Mouse (Mus musculus): ENCODE measurements around the gene Nampt. TPM values are rescaled to one million over a fixed set of nuclear protein-coding genes. Genes with fewer than 3 reads are reported as not detected.

Gene Nampt
- polyA plus RNA-seq, 1 experiment: 30.2 TPM

DNA sequence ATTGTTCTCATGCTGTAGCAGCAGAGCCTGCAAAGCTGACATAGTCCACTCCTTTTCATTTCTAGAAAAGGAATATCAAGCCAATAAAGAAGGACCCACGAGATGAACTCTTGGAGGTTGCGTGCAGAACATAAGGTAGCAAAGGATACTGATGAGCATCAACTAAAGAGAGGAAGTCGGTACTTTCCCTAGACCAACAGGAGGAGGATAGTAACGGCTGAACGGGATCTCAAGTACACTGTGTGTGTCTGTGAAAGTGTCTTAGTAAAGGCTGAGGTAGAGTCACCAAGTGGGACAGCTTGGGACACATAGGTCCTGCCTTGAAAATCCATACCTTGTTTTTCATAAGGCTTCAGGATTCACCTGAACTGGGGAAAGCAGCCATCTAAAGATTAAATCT is 34.4 kb downstream of the Nampt start:
- peaks cover 10% of the 10 kb centered on the region for H3K4me1 ChIP-seq (ENCODE audit: control insufficient read depth, insufficient read depth, low read length)
- no peaks in the 10 kb centered on the region for H3K27me3 ChIP-seq (ENCODE audit: control insufficient read depth, insufficient read depth, low read length)
- 90% methylated on average over 5 of the region's 5 CpGs for WGBS
- TF ChIP-seq CTCF (IDR thresholded peaks at IDR 0.05; ENCODE audit: borderline replicate concordance, insufficient read depth, low read depth, low read length) (no peak), POLR2A (IDR thresholded peaks at IDR 0.05; ENCODE audit: borderline replicate concordance, insufficient read depth, low read length) (no peak)
- H3K27ac ChIP-seq (ENCODE audit: insufficient read depth, low read length): no peak overlapping the region
- H3K4me3 ChIP-seq (replicated peaks; ENCODE audit: insufficient read depth, low read depth, low read length): no peak overlapping the region
- no peak for DNase-seq

DNA sequence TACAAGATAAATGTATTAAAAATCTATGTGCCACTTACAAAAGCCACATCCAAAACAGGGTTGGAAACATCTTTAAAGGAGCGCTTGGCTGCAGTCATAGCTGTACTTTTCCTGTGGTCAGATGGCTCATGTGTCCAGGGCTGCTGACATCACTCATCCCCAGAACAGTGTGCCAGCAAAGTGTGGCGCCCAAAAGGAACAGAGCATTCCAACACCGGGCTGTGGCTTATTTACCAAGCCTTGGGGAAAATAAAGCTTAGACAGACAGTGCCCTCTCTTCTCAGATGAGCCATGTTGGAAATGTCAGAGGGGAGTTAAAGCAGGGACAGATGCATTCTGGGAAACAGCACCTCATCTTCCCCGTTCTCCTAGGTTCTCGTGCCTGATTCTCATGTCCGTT is 35.5 kb downstream of the Nampt start:
- 44% methylated on average over 6 of the region's 6 CpGs for WGBS
- H3K27ac ChIP-seq (ENCODE audit: insufficient read depth, low read length): 0 out of 2 replicates have a peak overlapping the region, but pooled peaks have one; percentile 12

DNA sequence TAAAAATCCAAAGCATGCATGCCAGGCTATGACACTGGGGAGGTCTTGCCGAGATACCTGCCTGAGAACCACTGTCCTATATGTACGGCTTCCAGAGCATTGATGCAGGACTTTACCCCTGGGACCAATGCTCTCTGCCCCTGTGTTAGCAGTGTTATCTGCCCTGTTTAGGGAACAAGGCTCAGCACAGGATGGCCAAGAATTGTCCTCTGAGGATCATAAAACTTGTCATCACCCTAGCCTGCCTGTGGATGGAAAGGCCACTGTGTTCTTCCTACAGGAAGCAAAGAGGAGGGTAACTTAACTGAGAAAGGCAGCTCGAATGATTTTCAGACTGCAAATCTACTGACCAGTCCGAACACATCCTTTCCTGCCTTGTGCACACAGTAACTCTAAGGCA is 36.1 kb downstream of the Nampt start:
- TF ChIP-seq CTCF (IDR thresholded peaks at IDR 0.05; ENCODE audit: borderline replicate concordance, insufficient read depth, low read depth, low read length): no peak
- TF ChIP-seq POLR2A (IDR thresholded peaks at IDR 0.05; ENCODE audit: borderline replicate concordance, insufficient read depth, low read length): no peak
- peaks cover 10% of the 10 kb centered on the region for H3K4me1 ChIP-seq (ENCODE audit: control insufficient read depth, insufficient read depth, low read length)
- H3K4me3 ChIP-seq (replicated peaks; ENCODE audit: insufficient read depth, low read depth, low read length): no peak overlapping the region
- H3K27me3 ChIP-seq (ENCODE audit: control insufficient read depth, insufficient read depth, low read length): no peaks in the 10 kb centered on the region
- H3K27ac ChIP-seq (ENCODE audit: insufficient read depth, low read length): no peak overlapping the region
- WGBS: 95% methylated on average over 4 of the region's 4 CpGs
- no peak for DNase-seq

More for the DNA sequence above, 35.5 kb downstream of the Nampt start:
- Histone ChIP-seq H3K27me3 (ENCODE audit: control insufficient read depth, insufficient read depth, low read length) (no peaks in the 10 kb centered on the region), H3K4me3 (replicated peaks; ENCODE audit: insufficient read depth, low read depth, low read length) (no peak overlapping the region), H3K4me1 (ENCODE audit: control insufficient read depth, insufficient read depth, low read length) (peaks cover 10% of the 10 kb centered on the region)
- DNase-seq: peak; percentile 63 to 76
- no peak for TF ChIP-seq POLR2A (IDR thresholded peaks at IDR 0.05; ENCODE audit: borderline replicate concordance, insufficient read depth, low read length)
- TF ChIP-seq CTCF (IDR thresholded peaks at IDR 0.05; ENCODE audit: borderline replicate concordance, insufficient read depth, low read depth, low read length): no peak

DNA sequence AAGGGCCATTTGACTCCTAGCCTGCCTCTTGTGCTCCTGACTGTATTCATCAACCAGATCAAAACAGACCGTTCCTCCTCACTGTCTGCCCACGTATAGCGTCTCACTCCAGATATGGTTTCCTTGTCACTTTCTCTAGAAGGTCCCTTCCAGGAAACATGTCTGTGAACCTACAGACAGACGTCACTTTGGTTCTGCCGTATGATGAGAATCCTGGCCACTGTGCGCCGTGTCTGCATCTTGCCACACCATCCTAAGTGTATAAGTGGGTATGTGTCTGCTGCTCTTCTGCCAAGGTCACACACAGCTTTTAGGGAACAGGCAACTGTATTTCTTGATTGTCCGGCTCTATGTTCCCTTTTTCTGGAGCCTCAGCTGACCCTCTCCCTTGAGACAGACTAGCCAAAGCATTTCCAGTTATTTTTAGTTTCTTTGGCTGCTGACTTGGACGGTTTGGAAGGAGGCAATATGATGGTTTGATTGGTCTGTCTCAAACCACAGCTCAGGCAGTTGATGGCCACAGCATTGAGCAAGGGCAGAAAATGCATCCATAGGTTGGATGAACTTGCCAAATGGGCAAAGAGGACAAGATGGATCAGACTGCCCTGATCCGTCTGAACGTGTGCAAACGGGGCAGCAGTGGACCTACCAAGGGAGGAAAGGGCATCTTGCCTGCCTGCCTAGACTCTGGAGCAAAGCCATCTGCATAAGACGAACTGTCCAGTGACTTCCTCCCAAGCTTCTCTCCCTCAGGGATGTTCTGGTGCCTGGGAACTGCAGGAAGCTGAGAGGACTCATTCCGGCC is 37.6 kb downstream of the Nampt start:
- Histone ChIP-seq H3K4me3 (replicated peaks; ENCODE audit: insufficient read depth, low read depth, low read length) (no peak overlapping the region), H3K27ac (ENCODE audit: insufficient read depth, low read length) (no peak overlapping the region), H3K4me1 (ENCODE audit: control insufficient read depth, insufficient read depth, low read length) (peaks cover 10% of the 10 kb centered on the region), H3K27me3 (ENCODE audit: control insufficient read depth, insufficient read depth, low read length) (no peaks in the 10 kb centered on the region)
- 61% methylated on average over 14 of the region's 14 CpGs for WGBS
- TF ChIP-seq POLR2A (IDR thresholded peaks at IDR 0.05; ENCODE audit: borderline replicate concordance, insufficient read depth, low read length) (no peak), CTCF (IDR thresholded peaks at IDR 0.05; ENCODE audit: borderline replicate concordance, insufficient read depth, low read depth, low read length) (no peak)
- DNase-seq: no peak

DNA sequence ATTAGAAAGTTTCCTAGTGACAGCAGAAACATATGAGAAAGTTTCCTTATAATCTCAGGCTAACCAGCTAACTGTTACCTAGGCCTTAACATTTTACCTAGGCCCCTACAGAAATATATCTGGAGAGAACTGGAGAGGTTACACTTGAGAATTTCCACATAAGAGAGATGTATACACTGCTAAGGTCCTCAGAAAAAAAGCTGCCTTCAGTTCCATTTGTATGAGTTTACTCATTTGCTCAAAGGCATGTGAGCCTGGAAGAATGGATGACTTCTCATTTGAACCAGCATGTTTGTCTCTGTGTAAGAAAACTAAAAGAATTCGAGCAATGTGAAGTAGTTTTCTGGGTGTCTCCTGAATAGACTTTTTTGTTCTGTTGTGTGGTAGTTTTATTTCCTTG is 39.1 kb downstream of the Nampt start:
- Histone ChIP-seq H3K27me3 (ENCODE audit: control insufficient read depth, insufficient read depth, low read length) (no peaks in the 10 kb centered on the region), H3K27ac (ENCODE audit: insufficient read depth, low read length) (no peak overlapping the region), H3K4me3 (replicated peaks; ENCODE audit: insufficient read depth, low read depth, low read length) (no peak overlapping the region), H3K4me1 (ENCODE audit: control insufficient read depth, insufficient read depth, low read length) (peaks cover 8% of the 10 kb centered on the region)
- DNase-seq: no peak
- 92% methylated on average over 1 of the region's 1 CpGs for WGBS
- TF ChIP-seq POLR2A (IDR thresholded peaks at IDR 0.05; ENCODE audit: borderline replicate concordance, insufficient read depth, low read length) (no peak), CTCF (IDR thresholded peaks at IDR 0.05; ENCODE audit: borderline replicate concordance, insufficient read depth, low read depth, low read length) (no peak)

DNA sequence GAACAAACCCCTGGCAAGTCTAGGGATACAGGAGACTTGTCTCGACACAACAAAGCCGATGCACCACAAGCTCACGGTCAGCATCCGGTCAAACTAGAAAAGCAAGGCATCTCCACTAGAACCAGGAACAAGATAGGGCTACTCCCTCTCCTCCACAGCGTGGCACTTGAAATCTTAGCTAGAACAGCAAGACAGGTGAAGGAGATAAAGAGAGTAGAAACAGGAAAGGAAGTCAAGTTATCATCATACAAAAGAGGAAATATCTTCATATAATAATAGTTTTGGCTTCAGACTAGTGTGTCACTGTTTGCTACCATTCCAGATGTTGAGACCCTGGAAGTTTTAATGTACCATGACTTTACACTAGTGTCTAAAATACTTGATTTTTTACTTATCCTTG is 41.5 kb downstream of the Nampt start:
- Histone ChIP-seq H3K4me3 (replicated peaks; ENCODE audit: insufficient read depth, low read depth, low read length) (no peak overlapping the region), H3K4me1 (ENCODE audit: control insufficient read depth, insufficient read depth, low read length) (no peaks in the 10 kb centered on the region; the same call in 1 of the 2 replicates), H3K27ac (ENCODE audit: insufficient read depth, low read length) (no peak overlapping the region), H3K27me3 (ENCODE audit: control insufficient read depth, insufficient read depth, low read length) (no peaks in the 10 kb centered on the region)
- DNase-seq: no peak
- 94% methylated on average over 5 of the region's 5 CpGs for WGBS
- TF ChIP-seq CTCF (IDR thresholded peaks at IDR 0.05; ENCODE audit: borderline replicate concordance, insufficient read depth, low read depth, low read length) (no peak), POLR2A (IDR thresholded peaks at IDR 0.05; ENCODE audit: borderline replicate concordance, insufficient read depth, low read length) (no peak)

DNA sequence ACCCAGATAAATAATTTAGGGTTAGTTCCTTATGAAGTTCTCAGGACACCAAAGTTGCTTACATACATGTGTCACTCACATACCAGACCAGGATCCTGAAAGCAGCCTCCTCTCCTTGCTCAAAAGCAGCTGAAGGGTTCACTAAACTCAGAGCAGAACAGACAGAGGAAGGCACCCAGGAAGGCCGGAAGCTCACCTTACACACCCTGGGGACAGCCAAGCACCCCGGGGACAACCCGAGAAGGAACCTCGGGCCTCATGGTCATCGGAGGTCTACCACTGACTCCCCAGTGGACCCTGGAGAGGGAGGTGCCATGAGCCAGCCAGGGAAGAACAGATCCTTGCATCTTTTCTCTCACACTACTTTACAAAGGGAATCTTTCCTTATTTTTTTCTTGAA is 51.5 kb downstream of the Nampt start:
- Histone ChIP-seq H3K27me3 (ENCODE audit: control insufficient read depth, insufficient read depth, low read length) (no peaks in the 10 kb centered on the region), H3K4me1 (ENCODE audit: control insufficient read depth, insufficient read depth, low read length) (no peaks in the 10 kb centered on the region), H3K4me3 (replicated peaks; ENCODE audit: insufficient read depth, low read depth, low read length) (no peak overlapping the region), H3K27ac (ENCODE audit: insufficient read depth, low read length) (no peak overlapping the region)
- DNase-seq: no peak
- WGBS: 88% methylated on average over 5 of the region's 5 CpGs
- TF ChIP-seq POLR2A (IDR thresholded peaks at IDR 0.05; ENCODE audit: borderline replicate concordance, insufficient read depth, low read length) (no peak), CTCF (IDR thresholded peaks at IDR 0.05; ENCODE audit: borderline replicate concordance, insufficient read depth, low read depth, low read length) (no peak)

DNA sequence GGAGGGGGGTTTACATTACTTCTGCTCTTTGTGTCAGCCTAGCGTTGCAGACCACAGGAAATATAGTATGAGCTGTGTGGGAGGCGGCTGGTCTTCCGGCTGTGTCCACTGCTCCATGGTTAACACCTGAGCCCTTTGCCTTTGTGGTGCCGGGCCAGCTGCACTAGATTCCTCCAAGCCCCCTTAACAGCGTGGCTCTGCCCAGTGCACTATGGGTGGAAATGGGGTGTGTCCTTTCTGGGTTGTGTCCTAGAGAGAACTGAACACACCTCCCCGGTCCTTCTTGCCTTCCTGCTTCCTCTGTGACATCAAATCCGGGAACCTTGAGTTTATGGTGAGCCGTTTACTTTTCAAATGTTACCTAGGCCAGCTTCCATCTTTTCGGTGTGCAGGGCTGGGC is 58.2 kb downstream of the Nampt start:
- no peaks in the 10 kb centered on the region for H3K27me3 ChIP-seq (ENCODE audit: control insufficient read depth, insufficient read depth, low read length)
- DNase-seq: no peak
- no peak overlapping the region for H3K4me3 ChIP-seq (replicated peaks; ENCODE audit: insufficient read depth, low read depth, low read length)
- WGBS: 65% methylated on average over 9 of the region's 9 CpGs
- no peak overlapping the region for H3K27ac ChIP-seq (ENCODE audit: insufficient read depth, low read length)
- TF ChIP-seq POLR2A (IDR thresholded peaks at IDR 0.05; ENCODE audit: borderline replicate concordance, insufficient read depth, low read length) (no peak), CTCF (IDR thresholded peaks at IDR 0.05; ENCODE audit: borderline replicate concordance, insufficient read depth, low read depth, low read length) (no peak)
- no peaks in the 10 kb centered on the region for H3K4me1 ChIP-seq (ENCODE audit: control insufficient read depth, insufficient read depth, low read length)
